Mouse (Mus musculus) olfactory bulb, adult 2 months (tissue): ENCODE measurements around the gene Eapp.
"Not testable (repeated sequence)": the region's sequence is repeated elsewhere in the genome, so short reads cannot be mapped to it uniquely, and the experiment has no call there.

ENCODE experiments used
- CTCF ChIP-seq: fragments of 200-500 bp; IDR thresholded peaks from 2 replicates; pipeline ENCODE4 v1.5.1; 2012; ENCODE audit warnings: low read depth, mild to moderate bottlenecking, low read length, moderate library complexity; ENCODE audit not compliant: insufficient read depth
- POLR2A ChIP-seq: fragments of 200-500 bp; IDR thresholded peaks from 2 replicates; pipeline ENCODE4 v1.6.1; 2012; ENCODE audit warnings: mild to moderate bottlenecking, low read depth, low read length, moderate library complexity; ENCODE audit not compliant: insufficient read depth

DNA sequence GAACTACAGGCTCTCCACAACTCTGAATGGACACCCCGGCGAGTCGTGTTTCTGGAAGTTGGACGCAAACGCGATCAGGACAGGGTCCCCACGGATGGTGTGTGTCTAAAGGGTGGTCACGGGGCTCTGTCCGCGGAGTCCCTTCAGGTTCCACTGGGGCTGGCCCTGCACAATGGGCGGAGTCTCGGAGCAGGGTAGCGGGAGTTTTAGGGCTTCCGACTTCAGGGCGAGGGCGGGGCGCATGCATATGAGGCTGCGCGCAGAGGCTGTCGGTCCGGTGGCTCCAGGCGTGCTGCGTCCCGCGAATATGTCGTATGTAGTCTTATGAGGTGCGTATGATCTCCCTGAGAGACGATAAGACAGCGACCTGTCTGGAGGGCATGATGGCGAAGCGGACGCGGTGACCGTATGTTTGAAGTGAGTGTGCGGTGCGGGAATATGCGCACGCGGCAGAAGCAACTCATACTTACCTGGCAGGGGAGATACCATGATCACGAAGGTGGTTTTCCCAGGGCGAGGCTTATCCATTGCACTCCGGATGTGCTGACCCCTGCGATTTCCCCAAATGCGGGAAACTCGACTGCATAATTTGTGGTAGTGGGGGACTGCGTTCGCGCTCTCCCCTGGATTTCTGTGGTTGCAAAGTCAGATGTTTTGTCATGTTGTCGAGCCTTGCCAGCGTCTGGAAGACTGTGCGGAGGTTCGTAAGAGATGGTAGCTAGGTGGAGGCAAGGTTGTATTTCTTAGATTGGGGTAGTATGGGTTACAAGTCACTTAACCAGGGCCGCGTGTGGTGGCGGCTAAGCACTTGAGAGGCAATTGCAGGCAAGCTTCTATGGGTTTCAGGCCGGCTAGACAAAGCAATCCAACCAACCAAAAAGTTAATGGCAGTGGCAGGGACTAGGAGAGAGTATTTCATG is 33.7 kb upstream of the Eapp start:
- not testable (repeated sequence) for TF ChIP-seq CTCF, POLR2A
